Mouse (Mus musculus) stomach, embryonic 14.5 days (tissue): ENCODE results near the gene Zfp445. TPM values are rescaled to one million over a fixed set of nuclear protein-coding genes. Genes with fewer than 3 reads are reported as not detected.
A peak's percentile ranks its signal among the peaks of the same experiment; 100 is the strongest.

Experiments
- ATAC-seq: fragments of 200-750 bp; cut with Nextera tagmentation; 2 replicates; pipeline ENCODE4 v1.8.0; 2017; ENCODE audit warnings: low read depth, moderate TSS enrichment; ENCODE audit not compliant: insufficient number of reproducible peaks, insufficient read depth, low FRiP score
- H3K27ac ChIP-seq: fragments of 300-500 bp; sonication (generic); 2 replicates; pipeline ENCODE4 v1.5.1; 2014; ENCODE audit warnings: mild to moderate bottlenecking, low read length, moderate library complexity, mixed read lengths
- H3K27me3 ChIP-seq: fragments of 300-500 bp; sonication (generic); 2 replicates; pipeline ENCODE4 v1.6.1; 2014; ENCODE audit warnings: low read length, control low read depth, mixed read lengths; ENCODE audit not compliant: control insufficient read depth, insufficient read depth
- H3K36me3 ChIP-seq: fragments of 300-500 bp; sonication (generic); 2 replicates; pipeline ENCODE4 v1.6.1; 2014; ENCODE audit warnings: mild to moderate bottlenecking, control low read depth, low read length, moderate library complexity, mixed read lengths; ENCODE audit not compliant: control insufficient read depth, insufficient read depth
- H3K4me1 ChIP-seq: fragments of 300-500 bp; sonication (generic); 2 replicates; pipeline ENCODE4 v1.6.1; 2014; ENCODE audit warnings: low read length, control low read depth, mixed read lengths; ENCODE audit not compliant: control insufficient read depth, insufficient read depth
- H3K4me2 ChIP-seq: fragments of 300-500 bp; sonication (generic); replicated peaks from 2 replicates; pipeline ENCODE4 v1.6.1; 2014; ENCODE audit warnings: low read depth, low read length, control low read depth
- H3K4me3 ChIP-seq: fragments of 300-500 bp; sonication (generic); 2 replicates; pipeline ENCODE4 v1.5.1; 2014; ENCODE audit warnings: low read depth, low read length, control low read depth
- H3K9ac ChIP-seq: fragments of 300-500 bp; sonication (generic); replicated peaks from 2 replicates; pipeline ENCODE4 v1.6.1; 2014; ENCODE audit warnings: low read depth, mild to moderate bottlenecking, control low read depth, low read length, moderate library complexity, mixed read lengths
- H3K9me3 ChIP-seq: fragments of 300-500 bp; sonication (generic); 2 replicates; pipeline ENCODE4 v1.6.1; 2016; ENCODE audit warnings: low read depth, low read length, control low read depth; ENCODE audit not compliant: control insufficient read depth
- WGBS: fragments of 180-500 bp; shearing (Covaris S2); extraction: QIAGEN DNeasy Blood & Tissue Kit; methylation state at CpG from one replicate; pipeline ENCODE4 v1.1.7; 2014; 5-methylcytosine and 5-hydroxymethylcytosine counted together
- polyA plus RNA-seq: library from polyadenylated mRNA; unstranded; fragments of >200 nt; fragmentation: Nextera tagmentation; extraction: Ambion mirVana; gene quantifications from 2 replicates; pipeline ENCODE4 v1.2.1, GENCODE M21; 2014

Zfp445 gene
- polyA plus RNA-seq, 1 experiment from 2014 or later: 68.3 TPM

DNA sequence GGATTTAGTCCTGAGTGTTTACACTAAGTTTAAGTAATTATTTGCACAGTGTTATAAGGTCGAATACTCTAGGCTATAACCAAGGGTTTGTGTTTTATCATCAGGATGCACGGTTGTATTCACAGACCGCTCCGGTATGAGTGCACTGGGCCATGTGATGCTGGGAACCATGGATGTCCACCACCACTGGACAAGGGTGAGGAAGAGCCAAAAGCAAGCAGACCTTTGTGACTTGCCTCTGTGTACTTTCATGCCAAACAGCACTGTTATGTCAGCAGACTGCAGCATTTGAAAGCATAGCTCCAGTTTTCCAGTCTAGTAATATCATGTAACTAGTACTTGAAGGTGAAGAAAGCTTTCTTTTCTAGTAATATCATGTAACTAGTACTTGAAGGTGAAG lies 39.1 kb downstream of the Zfp445 start:
- 69% methylated on average over 4 of the region's 4 CpGs for WGBS
- no peak overlapping the region for H3K4me2 ChIP-seq
- H3K27ac ChIP-seq: no peak overlapping the region
- H3K9ac ChIP-seq: no peak overlapping the region
- H3K36me3 ChIP-seq: peaks cover 17% of the 10 kb centered on the region
- no peak overlapping the region for H3K4me3 ChIP-seq
- no peaks in the 10 kb centered on the region for H3K4me1 ChIP-seq
- ATAC-seq: no peak
- H3K9me3 ChIP-seq: no peaks in the 10 kb centered on the region
- H3K27me3 ChIP-seq: no peaks in the 10 kb centered on the region

DNA sequence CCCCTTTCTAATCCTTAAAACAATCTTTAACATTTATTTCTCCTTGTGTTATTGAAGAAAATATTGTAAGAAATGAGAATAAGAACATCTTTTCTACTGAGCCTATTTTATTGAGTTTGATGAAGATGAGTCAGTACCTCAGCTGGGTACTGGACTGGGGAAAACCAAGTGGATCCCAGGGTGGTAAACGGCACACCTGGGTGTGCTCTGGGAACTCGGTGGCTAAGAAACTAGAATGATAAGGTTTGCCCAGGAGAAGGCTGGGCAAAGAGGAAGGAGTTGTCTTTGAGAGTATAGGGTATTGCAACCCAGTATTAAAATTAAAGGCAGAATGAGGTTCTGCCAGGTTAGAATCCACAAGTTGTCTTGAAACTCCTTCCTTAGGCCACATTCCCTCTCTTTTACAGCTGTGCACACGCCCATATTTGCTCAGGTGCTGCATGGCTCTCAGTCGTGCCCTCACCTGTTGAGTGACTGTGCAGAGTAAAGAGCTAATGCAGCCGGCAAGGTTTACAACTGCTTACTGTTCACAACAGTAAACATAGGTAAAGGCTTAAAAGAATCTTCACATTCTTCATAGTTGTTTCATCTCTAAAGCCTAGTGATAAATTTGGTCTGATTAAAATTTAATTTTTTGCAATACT lies 42.3 kb downstream of the Zfp445 start:
- H3K27ac ChIP-seq: no peak overlapping the region
- peaks cover 17% of the 10 kb centered on the region for H3K36me3 ChIP-seq
- no peak overlapping the region for H3K4me3 ChIP-seq
- no peak for ATAC-seq
- H3K9ac ChIP-seq: no peak overlapping the region
- WGBS: 71% methylated on average over 5 of the region's 5 CpGs
- no peaks in the 10 kb centered on the region for H3K4me1 ChIP-seq
- H3K4me2 ChIP-seq: no peak overlapping the region
- no peaks in the 10 kb centered on the region for H3K27me3 ChIP-seq
- H3K9me3 ChIP-seq: no peaks in the 10 kb centered on the region

DNA sequence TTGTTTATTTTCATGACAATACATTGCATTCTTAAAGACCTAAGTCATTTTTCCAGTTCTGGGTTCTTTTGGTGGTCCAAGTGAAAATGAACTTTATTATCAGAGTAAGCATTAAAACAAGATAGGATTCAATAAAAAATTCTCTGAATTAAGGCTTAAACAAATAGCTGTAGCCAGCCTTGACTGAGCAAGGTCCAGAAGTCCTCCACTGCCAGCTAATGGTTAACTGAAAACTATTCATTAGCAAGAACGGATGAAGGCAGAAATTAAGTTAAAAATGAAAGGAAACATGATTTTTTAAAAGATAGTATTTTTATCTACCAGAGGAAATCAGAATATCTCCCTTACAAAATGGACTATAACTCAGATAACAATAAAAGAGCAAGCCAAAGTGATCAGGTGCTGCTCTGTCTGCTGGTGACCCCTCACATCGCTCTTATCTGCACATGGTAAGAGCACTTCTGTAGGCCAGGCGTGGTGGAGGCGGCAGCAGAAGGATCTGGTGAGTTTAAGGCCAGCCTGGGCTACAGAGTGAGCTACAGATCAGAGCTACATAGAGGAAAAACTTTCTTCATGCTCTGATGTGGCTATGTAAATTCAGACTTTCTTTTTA lies 50.5 kb downstream of the Zfp445 start:
- ATAC-seq: no peak
- Histone ChIP-seq H3K4me3 (no peak overlapping the region), H3K4me1 (no peaks in the 10 kb centered on the region), H3K9me3 (no peaks in the 10 kb centered on the region), H3K27me3 (no peaks in the 10 kb centered on the region), H3K27ac (no peak overlapping the region), H3K4me2 (no peak overlapping the region), H3K36me3 (peaks cover 4% of the 10 kb centered on the region; the same call in 1 of the 2 replicates), H3K9ac (no peak overlapping the region)
- 79% methylated on average over 4 of the region's 4 CpGs for WGBS

DNA sequence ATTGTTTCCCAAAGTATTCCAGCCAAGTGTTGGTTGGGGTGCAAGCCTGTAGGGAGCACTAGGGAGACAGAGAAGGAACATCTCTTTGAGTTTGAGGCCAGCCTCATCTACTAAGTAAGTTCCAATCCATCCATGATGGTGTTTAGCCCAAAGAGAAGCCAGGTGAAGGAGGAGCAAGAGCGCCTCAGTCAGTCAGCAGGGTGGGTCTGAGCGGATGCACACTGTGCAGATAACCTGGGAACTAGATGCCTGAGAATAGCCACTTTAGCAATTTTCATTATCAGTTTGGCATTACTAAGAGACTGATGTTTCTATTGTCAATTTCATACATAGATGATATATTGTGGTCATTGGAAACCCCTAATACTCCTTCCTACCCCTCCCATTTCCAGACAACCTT lies 51.0 kb downstream of the Zfp445 start:
- Histone ChIP-seq H3K4me2 (no peak overlapping the region), H3K27ac (no peak overlapping the region), H3K9me3 (no peaks in the 10 kb centered on the region), H3K36me3 (peaks cover 4% of the 10 kb centered on the region; the same call in 1 of the 2 replicates), H3K27me3 (no peaks in the 10 kb centered on the region), H3K4me3 (no peak overlapping the region), H3K9ac (no peak overlapping the region), H3K4me1 (no peaks in the 10 kb centered on the region)
- 94% methylated on average over 2 of the region's 2 CpGs for WGBS
- no peak for ATAC-seq

DNA sequence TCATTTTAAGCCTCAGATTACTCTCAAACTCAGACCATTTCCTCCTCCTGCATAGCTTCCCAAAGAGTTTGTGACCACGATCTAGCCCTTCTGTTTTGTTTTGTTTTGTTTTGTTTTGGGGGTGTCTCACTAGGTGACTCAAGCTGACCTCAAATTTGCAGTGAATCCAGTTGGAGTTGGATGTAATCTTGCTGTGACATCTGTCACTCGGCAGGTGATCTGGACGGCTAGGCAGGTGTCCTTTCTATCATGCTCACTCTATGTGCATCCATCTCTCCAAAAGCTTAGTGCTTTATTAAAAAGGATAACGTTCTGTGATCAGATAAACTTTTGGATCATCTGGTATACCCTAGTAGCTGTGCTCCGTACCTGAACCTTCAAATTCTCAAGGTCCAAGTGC lies 53.4 kb downstream of the Zfp445 start:
- H3K27ac ChIP-seq: no peak overlapping the region
- no peaks in the 10 kb centered on the region for H3K36me3 ChIP-seq
- 86% methylated on average over 5 of the region's 5 CpGs for WGBS
- ATAC-seq: no peak
- H3K4me2 ChIP-seq: no peak overlapping the region
- no peak overlapping the region for H3K9ac ChIP-seq
- H3K27me3 ChIP-seq: no peaks in the 10 kb centered on the region
- no peak overlapping the region for H3K4me3 ChIP-seq
- H3K4me1 ChIP-seq: no peaks in the 10 kb centered on the region
- no peaks in the 10 kb centered on the region for H3K9me3 ChIP-seq

DNA sequence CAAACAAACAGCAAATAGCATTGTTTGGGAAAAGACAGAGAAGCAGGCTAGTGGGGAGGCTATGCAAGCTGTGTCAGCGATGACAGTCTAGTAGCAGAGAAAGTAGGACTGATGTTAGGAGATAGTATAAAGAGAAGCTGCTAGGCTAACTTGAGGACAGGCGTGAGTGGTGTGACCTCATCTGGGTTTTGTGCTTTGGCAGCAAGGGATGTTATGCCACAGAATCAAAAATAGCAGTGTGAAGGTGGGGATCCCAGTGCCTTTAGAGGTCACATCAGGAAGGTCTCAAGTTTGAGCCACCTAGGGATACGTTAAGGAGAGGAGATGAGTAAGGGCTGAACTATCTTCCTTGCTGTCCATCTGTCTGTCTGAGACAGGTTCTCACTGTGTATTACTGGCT lies 55.6 kb downstream of the Zfp445 start:
- Histone ChIP-seq H3K27ac (no peak overlapping the region), H3K36me3 (no peaks in the 10 kb centered on the region), H3K4me1 (peaks cover 6% of the 10 kb centered on the region; the same call in 1 of the 2 replicates), H3K4me2 (no peak overlapping the region), H3K4me3 (no peak overlapping the region), H3K9me3 (no peaks in the 10 kb centered on the region), H3K27me3 (no peaks in the 10 kb centered on the region), H3K9ac (no peak overlapping the region)
- no peak for ATAC-seq
- WGBS: 92% methylated on average over 3 of the region's 3 CpGs

DNA sequence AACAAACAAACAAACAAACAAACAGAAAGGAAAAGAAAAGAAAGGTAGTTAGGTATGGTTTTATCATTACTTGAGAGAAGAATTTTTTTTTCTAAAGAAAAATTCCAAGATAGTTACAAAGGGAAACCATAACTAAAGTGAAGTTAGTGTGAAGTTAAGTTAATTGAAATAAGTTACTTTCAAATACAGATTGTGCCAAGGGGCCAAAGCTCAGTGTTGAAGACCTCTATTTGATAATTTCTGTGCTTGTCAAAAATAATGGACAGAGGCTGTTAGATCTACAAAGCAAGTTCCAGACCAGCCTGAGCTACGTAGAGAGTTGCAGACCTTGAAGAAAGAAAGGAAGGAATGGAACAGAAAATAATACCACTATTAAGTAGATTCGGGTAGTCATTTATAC lies 58.6 kb downstream of the Zfp445 start:
- Histone ChIP-seq H3K4me3 (no peak overlapping the region), H3K27me3 (no peaks in the 10 kb centered on the region), H3K4me1 (peaks cover 6% of the 10 kb centered on the region; the same call in 1 of the 2 replicates), H3K9ac (no peak overlapping the region), H3K4me2 (no peak overlapping the region), H3K9me3 (no peaks in the 10 kb centered on the region), H3K27ac (no peak overlapping the region), H3K36me3 (no peaks in the 10 kb centered on the region)
- WGBS: 96% methylated on average over 2 of the region's 2 CpGs
- no peak for ATAC-seq

DNA sequence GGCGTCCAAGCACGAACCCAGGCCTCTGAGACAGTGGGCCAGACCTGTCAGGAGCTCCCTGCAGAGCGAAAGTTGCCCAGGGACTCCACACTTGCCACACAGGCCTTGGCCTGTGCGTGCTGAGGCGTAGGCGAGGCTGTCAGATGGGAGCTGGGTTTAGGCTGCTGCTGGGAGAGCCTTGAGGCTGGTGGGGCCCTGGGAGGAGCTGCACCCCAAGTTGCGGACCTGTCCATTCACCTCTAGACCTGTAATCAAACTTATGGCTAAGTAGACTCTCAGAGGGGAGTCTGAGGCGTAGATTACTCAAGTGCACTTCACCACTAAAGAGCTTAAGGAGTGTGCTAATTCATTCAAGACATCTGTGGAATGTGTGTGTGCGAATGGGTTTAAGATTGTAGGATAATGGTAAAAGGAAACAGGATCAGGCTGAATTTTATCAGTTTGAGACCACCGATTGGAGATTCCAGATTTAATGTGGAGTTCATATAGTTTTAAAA lies 59.9 kb downstream of the Zfp445 start:
- H3K27me3 ChIP-seq: no peaks in the 10 kb centered on the region
- H3K36me3 ChIP-seq: no peaks in the 10 kb centered on the region
- WGBS: 8% methylated on average over 10 of the region's 10 CpGs
- H3K9ac ChIP-seq: peak overlapping the region; percentile 47
- H3K4me3 ChIP-seq: peak overlapping the region; percentile 53
- peak; percentile 3; the same call in 1 of the 2 replicates for ATAC-seq
- peak overlapping the region; percentile 80 for H3K4me2 ChIP-seq
- no peaks in the 10 kb centered on the region for H3K9me3 ChIP-seq
- peaks cover 6% of the 10 kb centered on the region; the same call in 1 of the 2 replicates for H3K4me1 ChIP-seq
- H3K27ac ChIP-seq: peak overlapping the region; percentile 73; the same call in 1 of the 2 replicates
